Mouse (Mus musculus) olfactory bulb, adult 2 months (tissue): Measurements from ENCODE around the gene Prpsap2.

Experiments
- CTCF ChIP-seq: fragments of 200-500 bp; IDR thresholded peaks from 2 replicates; pipeline ENCODE4 v1.5.1; 2012; ENCODE audit warnings: low read depth, mild to moderate bottlenecking, low read length, moderate library complexity; ENCODE audit not compliant: insufficient read depth
- POLR2A ChIP-seq: fragments of 200-500 bp; IDR thresholded peaks from 2 replicates; pipeline ENCODE4 v1.6.1; 2012; ENCODE audit warnings: mild to moderate bottlenecking, low read depth, low read length, moderate library complexity; ENCODE audit not compliant: insufficient read depth

DNA sequence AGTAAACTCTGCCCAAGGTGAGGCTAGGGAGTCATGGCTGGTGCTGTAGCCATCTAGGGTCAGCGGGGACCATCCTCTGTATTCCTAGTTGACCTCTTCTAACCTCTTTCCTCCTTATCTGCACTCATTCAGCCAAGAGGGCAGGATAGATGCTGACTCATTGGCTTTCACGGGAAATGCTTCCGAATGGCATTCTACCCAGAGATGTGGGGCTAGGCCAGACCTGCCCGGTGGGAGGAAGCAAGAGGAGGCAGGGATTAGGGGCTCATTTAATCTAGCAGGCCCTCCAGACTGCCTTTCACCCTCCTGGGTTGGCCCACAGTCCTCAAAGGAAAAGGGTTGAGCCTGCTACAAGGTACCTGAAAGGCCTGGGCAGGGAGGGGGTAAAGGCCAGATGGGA is 55.7 kb downstream of the Prpsap2 start:
- no peak for TF ChIP-seq CTCF
- TF ChIP-seq POLR2A = no peak
